Mouse (Mus musculus) embryonic fibroblast, embryonic 13.5 days (primary cell): ENCODE measurements around the gene Rhno1.

ENCODE experiments used
- CTCF ChIP-seq: IDR thresholded peaks from 2 replicates; pipeline ENCODE4 v1.5.1; 2011; ENCODE audit warnings: mild to moderate bottlenecking, control low read depth, low read length, moderate library complexity, borderline replicate concordance; ENCODE audit not compliant: insufficient read depth
- POLR2A ChIP-seq: IDR thresholded peaks from 2 replicates; pipeline ENCODE4 v1.6.1; 2011; ENCODE audit warnings: low read depth, mild to moderate bottlenecking, control low read depth, low read length, moderate library complexity

GRCm38 (mm10) chr6:128318317-128318716 lies 44.4 kb downstream of the Rhno1 start:
- TF ChIP-seq POLR2A (no peak), CTCF (no peak)
